Mouse (Mus musculus): ENCODE measurements around the gene Cops7a.

Gene Cops7a

DNA sequence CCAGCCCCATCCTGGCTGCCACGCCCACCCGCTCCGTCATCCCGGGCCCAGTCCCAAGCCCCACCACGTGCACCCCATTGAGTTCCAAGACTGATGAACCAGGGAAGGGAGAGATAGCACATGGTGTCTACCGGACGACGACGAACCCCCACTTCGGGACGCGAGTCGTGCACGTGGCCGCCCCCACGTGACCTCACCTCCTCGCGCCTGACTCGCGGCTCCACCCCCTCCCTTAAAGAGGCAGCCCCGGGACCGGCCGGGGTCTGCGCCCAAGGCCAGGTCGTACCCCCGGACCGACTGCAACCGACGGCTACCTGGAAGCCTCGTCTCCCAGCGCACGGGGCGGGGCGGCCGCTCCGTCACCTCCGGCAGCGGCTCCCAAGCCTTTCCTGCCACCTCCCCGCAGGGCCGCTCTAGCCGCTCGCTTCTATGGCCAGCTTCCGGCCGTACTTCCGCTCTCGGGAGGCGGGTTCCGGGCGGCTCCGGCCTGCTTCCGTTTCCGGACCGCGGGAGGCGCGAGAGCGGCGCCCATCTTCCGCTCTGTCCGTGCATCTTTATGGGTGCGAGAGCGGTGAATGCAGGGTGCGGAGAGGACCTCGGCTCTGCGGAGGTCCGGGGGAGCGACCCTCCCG lies at the start of gene Cops7a:
Gene Cops7a (minus strand): TSS at position 451 of the 632 bp plus-strand sequence.
- DNase-seq, result peak; percentile 97 to 98

- DNase-seq, result peak; percentile 90 to 92
Observed at GRCm38 (mm10) chr6:125009181-125010073, 44.1 kb upstream of the Cops7a start.

DNA sequence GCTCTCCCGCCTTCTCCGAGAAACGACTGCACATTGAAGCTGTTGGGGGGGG lies 43.6 kb upstream of the Cops7a start, which contains the start of gene Zfp384:
Gene Zfp384 (plus strand): TSS at position 17 of the 52 bp plus-strand sequence.
- DNase-seq, result no peak

GRCm38 (mm10) chr6:125008586-125009128 lies 43.3 kb upstream of the Cops7a start:
- peak; percentile 97 to 98 for DNase-seq

- no peak for DNase-seq
Observed at GRCm38 (mm10) chr6:125008060-125008459, 42.7 kb upstream of the Cops7a start.

DNA sequence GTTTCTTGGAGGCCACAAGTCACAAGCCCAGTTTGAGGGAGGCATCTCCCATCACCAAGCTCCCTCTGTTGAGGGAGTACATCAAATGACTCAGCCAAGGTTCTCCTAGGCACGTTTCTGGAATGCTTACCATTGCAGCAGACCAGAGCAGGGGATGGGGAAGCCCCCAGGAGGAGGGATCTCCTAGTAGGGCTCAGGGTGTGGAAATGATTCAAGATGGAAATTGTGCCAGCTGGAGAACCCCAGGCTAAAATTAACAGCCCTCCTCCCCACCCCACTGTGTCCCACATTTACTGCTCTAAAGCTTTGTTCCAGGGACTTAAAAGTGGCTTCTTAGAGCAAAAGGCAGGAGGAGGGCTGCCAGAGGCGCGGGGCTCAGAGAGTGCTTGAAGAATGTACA lies 39.7 kb upstream of the Cops7a start:
- DNase-seq, result no peak

GRCm38 (mm10) chr6:125003706-125004105 lies 38.4 kb upstream of the Cops7a start:
- DNase-seq, result no peak

DNA sequence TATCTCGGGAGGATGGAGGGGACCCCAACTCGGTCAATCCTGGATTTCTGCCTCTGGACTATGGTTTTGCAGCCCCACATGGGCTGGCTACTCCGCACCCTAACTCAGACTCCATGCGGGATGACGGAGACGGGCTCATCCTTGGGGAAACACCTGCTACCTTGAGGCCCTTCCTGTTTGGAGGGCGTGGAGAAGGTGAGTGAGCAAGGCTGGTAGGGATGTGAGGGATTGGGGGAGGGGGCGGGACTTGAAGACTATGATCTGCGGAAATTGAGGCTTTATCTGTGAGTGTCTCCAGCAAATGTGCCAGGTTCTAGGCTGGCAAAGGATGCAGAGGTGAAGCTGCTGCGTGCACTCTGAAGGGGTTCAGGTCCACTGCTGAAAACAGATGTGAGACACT lies 34.2 kb upstream of the Cops7a start:
- no peak for DNase-seq

DNA sequence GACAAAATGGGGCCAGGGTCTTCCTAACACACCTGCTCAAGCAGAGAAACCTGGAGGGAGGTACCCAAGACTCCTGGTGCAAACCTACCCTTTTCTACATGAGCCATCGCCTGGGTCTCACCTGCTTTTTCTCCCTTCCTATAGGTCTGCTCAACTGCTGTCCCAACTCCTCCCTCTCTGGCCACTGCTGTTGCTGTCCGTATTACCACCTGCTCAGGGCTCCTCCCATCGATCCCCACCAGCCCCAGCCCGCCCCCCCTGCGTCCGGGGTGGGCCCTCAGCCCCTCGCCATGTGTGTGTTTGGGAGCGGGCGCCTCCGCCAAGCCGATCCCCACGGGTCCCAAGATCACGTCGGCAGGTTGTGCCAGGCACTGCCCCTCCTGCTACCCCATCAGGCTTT lies 33.8 kb upstream of the Cops7a start:
- DNase-seq, result no peak

DNA sequence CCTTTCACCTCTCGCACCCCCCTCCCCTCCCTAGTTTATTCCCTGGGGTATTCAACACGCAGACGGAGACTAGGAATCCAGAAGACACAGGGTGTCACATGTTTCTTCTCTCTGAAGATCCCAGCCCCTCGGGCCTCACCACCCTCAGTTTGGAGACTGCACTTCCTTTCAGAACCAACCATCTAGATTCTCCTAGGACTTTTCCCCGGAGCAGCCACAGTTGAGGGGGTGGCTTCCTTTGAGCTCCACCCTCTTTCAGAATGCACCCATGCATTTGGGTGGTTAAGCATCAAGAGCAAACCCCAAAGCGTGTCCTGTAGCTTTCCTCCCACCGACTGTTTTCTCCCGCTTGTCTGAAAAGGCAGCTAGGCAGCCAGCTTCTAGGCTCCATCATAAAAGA lies 32.7 kb upstream of the Cops7a start:
- DNase-seq, result peak in 1 of 2 experiments; percentile 27

GRCm38 (mm10) chr6:124996551-124997501 lies 31.5 kb upstream of the Cops7a start, which contains the start of gene Pianp:
Gene Pianp (plus strand): TSS chr6:124996694.
- peak; percentile 94 to 95 for DNase-seq

DNA sequence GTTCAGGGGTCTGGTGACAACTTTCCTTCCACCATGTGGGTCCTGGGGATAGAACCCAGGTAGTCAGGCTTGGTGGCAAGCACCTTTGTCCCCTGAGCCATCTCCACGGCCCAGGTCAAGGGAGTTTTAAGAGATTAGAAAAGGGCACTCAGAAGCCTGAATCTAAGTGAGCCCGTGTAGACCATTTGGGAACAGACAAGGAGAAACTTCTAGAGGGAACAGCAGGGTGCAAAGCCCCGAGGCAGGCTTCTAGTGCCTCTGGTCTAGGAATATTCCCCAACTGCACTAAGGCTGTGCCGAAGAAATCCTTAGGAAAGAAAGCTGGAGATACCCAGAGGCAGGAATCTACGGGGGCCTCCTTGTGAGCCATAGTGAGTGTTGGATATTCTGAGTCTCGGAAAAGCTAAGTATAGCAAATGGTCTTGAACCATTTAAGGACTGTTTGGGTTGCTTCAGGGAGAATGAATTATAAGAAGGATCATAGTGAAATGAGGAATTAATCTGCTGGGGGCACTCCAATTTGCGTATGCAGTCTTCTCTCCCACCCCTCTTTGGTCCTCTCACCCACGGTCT lies 30.6 kb upstream of the Cops7a start:
- DNase-seq, result no peak

DNA sequence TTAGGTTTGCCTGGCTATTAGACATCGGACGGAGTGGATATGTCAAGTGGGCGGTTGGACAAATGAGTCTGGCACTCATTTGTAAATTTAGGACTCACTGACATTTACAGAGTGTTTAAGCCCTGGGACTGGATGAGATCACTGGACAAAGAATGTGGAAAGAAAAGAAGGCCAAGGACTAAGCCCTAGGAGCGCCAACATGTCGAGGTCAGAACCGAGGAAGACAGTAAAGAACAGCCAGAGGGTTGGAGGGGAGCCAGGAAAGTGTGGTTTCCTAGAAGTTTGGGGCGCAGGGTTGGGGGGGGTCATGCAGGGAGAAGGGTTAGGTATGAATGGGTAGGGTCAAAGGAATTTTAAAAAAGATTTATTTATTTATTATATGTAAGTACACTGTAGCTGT lies 29.9 kb upstream of the Cops7a start:
- peak in 1 of 2 experiments; percentile 33 for DNase-seq

DNA sequence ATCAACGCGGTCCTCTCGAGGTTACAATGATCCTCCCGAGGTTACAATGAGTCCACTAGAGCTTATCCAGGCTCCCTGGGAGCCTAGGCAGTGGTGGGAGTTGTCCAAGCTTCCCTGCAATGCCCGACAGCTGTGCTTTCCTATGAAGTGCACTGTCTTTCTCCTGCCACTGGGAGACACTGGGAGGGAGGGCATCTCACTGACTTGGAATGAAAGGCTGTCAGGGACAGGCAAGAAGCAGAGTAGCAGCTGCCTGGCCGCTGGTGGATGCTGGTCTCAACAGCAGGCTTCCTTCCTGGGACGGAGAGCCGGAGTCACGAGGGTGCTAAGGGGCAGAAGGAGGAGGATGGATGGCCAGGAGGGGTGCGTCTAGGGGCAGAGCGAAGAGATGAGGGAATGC lies 28.5 kb upstream of the Cops7a start:
- DNase-seq, result peak in 1 of 2 experiments; percentile 26

DNA sequence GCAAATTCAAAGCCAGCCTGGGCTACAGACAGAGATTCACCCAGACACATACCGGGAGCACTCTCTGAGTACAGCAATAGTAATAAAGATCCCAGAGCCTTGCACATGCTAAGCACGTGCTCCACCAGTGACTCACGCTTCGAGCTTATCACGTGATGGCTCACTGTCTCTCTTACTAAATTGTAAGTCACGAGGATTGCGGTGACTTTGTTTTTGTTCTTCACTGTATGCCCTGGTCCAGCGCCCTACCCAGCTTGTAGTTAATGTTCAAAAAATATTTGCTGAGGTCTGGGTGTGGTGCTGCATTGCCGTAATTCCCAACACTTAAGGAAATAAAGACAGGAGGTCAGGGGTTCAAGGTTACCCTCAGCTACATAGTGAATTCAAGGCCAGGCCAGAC lies 28.0 kb upstream of the Cops7a start:
- DNase-seq, result no peak

GRCm38 (mm10) chr6:124992241-124992640 lies 26.9 kb upstream of the Cops7a start:
- no peak for DNase-seq

DNA sequence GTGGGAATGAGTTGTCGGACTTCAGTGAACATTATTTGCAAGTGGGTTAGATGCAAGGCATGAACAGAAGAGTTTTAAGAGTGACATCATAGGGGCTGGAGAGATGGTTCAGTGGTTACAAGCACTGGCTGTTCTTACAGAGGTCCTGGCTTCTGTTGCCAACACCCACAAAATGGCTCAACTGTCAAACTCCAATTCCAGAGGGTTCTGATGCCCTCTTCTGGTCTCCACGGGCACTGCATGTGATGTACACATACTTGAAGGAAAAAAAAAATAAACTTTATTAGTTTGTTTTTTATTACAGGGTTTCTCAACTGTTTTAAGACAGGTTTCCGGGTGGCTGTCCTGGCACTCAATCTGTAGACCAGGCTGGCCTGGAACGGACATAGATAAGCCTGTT lies 2.4 kb upstream of the Cops7a start:
- DNase-seq, result peak; percentile 70 to 80

DNA sequence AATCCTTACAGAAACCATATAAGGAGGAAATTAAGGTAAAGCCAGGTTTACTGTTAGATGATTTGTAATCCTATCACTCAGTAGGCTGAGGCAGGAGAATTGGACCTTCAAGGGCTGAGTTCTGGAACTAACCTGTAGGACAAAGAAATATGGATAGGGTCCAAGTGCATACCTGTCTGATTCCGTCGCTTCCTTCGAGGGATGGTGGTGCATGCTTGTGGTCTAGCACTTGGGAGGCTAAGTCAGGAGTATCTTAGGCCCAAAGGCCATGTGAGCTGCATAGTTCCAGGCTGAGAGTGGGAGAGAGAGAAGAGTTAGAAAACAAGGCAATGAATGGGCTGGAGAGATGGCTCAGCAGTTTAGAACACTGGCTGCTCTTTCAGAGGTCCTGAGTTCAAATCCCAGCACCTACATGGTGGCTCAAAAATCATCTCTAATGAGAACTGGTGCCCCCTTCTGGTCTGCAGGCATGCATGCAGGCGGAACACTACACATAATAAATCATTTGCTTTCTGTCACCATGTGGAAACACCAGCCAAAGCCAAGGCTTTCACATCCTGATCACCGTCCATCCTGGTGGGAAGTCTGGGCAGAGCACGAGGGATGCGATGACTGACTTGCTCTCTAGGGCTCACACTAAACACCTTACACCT lies 1.3 kb upstream of the Cops7a start:
- peak; percentile 33 to 51 for DNase-seq

GRCm38 (mm10) chr6:124965747-124966146 lies 409 bp upstream of the Cops7a start:
- DNase-seq, result no peak

DNA sequence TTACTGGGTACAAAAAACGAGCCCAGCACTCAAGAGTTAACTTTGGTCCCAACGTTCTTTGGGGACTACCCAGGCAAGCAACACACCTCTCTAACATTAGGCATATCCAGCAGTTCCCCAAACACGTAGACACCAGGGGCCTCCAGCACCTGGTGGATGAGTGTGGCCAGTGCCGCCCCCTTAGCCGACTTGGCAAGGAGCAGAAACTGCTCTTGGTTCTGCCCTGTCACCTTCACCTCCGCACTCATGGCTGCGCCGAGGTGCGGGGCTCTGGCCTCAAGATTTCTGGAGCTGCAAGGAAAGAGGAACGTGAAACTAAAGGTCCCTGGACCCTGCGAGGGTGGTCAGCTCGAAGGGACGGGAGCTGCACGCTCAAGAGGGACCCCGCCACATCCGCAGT lies 700 bp downstream of the Cops7a start:
- no peak for DNase-seq

GRCm38 (mm10) chr6:124961021-124961420 lies 4.3 kb downstream of the Cops7a start:
- no peak for DNase-seq

GRCm38 (mm10) chr6:124959960-124960359 lies 5.4 kb downstream of the Cops7a start:
- DNase-seq, result no peak

Measured in cerebellum, postnatal 10 days (tissue).